Mouse (Mus musculus): ENCODE measurements around the gene Zfp536.

Zfp536 gene

DNA sequence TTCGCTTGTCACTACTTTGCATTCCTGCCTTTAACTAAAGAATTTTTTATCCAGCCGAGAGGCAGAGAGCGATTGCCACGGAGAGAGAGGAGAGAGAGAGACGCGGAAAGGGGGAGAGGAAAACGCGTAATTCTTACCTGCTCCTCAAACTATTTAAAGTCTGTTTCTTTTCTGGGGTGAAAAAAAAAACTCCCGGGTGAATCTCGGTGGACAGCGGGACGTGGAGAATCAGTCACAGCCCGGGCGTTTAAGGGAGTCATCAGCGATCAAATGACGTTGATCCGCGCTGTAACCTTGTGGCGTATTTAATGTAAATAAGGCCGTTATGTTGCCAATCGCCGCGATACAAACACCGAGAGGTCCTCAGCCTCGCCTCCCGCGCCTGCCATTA, at the start of gene Zfp536:
TSS of gene Zfp536 (minus strand) at position 330 of the 391 bp plus-strand sequence.
- no peak for DNase-seq (ENCODE audit: low read depth, low spot score)

DNA sequence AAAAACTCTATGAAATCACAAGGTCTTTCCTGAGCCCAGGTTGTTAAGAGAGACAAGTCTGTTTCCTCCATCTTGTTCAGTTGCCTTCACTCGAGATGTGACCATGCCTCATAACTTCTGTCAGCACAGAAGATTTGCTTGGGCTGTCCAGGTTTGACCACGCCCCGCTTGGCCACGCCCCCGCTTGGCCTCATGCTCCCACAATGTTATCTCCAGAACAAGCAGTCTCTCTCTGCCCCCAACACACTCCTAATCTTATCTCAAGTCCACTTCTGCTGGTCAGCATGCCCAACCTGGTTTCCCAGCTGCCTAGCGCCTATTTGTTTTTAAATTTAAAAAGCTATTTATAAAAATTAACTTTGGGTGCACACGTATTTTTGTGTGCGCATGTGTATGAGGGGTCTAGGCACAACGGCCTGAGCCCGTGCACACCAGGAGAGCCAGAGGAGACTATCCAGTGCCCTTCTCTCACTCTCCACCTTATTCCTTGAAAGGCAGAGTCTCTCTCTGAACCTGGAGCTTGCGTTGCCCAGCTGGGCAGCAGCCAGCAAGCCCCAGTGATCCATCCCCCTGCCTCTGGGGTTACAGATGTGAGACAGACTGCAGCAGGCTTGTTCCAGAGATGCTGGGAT, 47.3 kb upstream of the Zfp536 start:
- no peak for DNase-seq (ENCODE audit: low read depth, low spot score)

DNA sequence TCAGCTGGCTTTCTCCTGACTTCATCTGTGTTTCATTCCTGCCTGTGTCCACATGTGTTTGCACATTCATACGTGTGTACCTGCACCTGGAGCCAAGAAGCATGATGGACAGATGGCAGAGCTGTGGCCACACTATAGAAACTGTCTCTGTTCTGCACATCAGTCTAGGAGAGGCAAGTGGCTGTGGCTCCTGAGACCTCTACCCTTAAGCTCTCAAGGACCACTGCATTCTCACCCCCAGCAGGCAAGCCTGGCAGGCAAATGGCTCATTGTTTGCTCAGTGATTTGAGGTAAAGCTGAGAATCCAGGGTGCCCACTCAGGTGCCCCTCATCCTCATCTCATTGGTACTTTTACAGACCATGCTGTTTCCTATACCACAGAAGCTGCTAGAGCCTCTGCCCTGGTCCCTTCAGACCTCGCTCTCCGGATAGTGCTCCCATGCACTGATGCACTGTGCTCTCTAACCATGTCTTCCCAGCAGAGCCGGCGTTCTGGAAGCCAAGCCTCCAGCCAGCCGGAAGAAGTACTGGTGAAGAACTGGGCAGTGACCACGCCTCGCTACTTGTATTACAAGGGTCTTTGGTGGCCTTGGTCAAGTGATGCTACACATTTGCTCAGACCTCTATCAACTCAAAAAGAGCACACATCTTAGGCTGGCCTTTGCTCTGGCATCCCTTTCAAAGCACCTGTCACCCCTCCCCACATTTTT, 45.3 kb upstream of the Zfp536 start:
- no peak for DNase-seq (ENCODE audit: low read depth, low spot score)

DNA sequence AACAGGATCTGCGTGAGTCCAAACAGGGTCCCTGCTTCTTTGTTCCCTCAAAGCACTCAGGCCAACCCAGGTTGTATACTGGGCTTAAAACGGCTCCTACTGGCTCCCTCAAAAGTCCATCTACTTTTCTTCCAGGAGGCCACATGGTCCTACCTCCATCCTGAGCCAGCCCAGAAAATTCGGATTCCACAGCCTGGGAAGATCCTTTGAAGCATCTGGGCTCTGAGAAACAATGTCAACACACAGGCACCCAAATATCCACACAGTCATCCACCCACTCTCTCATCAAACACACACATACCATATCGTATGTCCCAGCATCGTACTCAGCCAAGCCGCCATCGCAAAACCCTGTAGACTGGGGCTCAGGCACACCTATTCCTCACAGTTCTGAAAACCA, 43.5 kb upstream of the Zfp536 start:
- DNase-seq (ENCODE audit: low read depth, low spot score), result no peak

DNA sequence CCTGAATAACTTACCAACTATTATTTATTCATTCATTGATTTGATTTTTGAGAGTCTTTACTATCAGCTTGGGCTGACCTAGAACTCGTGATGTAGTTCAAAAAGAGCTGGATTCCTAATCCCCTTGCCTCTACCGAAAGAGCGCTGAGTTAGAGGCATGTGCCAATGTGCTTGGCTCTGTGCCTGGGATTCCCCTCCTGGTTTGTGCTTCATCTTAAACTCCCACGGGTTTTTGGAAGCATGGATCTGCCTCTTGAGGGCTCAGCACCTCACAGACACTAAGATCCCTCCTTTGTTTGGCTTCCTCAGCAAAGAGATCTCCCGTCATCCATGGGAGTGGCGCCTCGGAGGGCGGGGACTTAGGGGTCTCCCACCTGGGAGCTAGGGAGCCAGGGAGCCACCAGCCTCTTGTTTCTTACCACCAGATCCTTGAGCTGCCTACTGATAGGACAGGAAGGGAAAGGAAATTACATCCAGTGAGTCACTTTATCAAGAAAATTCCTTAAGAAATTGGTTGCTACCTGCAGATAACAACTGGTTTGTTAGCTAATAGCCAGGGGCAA, 41.5 kb upstream of the Zfp536 start:
- no peak for DNase-seq (ENCODE audit: low read depth, low spot score)

DNA sequence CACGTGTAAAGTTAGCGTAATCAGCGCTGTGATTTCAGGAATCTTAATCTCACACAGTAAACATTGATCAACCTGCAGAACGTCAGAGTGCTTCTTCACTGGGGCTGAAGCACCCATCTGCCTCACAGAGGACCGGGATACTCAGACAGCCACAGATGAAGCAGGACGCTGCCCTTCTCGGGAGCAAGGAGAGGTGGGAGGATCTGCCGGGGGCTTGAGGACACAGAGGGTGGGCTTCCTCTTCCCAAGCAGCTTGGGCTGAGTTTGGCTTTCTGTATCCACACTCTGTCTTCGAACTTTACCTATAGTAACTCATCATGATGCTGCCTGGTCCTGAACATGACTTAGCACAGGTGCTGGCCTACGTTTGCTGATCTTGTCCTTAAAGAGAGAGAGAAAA, 40.2 kb upstream of the Zfp536 start:
- DNase-seq (ENCODE audit: low read depth, low spot score), result no peak

DNA sequence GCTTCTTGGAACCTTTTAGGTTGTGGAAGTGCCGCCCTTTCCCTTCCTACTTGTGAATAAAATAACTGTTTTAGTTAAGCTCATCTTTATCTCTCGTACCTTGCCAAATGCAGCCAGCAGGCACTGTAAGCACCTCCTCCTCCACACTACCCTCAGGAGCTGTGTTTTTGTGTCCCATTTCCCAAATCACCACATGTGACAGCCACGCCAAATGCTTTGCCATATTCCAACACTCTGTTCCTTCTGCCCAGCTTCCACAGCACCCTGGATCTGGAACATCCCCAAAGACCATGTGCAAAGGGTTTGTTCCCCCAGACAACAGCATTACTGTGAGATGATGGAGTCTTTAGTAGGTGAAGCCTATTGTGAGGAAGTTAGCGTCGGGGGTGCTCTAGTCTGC, 36.5 kb upstream of the Zfp536 start:
- no peak for DNase-seq (ENCODE audit: low read depth, low spot score)

DNA sequence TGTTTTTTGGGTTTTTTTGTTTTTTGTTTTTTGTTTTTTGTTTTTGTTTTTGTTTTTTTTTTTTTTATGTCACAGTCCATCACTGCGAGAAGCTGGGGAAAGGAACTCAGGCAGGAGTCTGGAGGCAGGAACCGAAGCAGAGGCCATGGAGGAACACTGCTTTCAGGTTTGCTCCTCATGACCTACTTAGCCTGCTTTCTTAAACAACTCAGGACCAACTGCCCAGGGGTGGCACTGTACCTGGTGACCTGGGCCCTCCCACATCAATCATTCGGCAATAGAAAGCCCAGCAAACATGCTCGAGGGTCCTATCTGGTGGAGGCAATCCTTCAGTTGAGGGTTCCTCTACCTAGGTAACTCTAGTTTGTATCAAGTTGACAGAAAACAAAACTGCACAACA, 35.6 kb upstream of the Zfp536 start:
- DNase-seq (ENCODE audit: low read depth, low spot score), result no peak

DNA sequence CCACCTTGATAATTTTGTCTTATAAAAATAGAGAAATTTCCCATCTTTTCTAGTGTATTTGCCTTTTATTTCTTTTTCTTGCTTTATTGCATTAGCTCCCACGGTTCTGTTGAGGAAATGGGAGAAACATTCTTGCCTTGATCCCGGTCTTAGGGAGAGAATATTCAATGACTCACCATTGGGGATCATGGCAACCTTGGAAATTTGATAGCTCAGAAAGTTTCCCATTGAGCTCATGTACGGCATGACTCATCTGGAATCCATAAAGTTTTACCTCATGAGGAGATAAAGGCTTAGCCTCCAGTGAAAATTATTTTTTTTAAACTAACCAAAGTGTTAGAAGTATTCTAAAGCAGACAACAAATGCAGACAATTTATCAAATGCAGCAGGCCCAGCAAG, 27.7 kb upstream of the Zfp536 start:
- no peak for DNase-seq (ENCODE audit: low read depth, low spot score)

DNA sequence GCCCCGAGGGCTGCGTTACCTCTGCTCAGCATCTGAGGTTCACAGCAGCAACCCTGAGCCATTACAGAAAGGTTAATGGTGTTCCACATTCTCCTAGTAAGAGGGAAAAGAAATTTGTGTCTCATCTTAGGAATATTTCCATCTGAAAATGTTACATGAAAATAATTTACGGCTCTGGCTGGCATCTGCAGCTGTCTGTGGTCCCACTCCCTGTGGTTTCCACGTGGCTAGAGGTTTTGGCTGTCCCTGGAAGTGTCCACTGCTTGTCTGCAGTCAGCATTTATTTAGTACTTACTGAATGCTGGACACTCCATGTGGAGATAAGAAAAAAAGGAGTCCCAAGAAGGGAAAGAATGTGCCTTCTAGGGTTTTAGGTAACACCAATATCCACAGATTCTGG, 15.3 kb upstream of the Zfp536 start:
- no peak for DNase-seq (ENCODE audit: low read depth, low spot score)

DNA sequence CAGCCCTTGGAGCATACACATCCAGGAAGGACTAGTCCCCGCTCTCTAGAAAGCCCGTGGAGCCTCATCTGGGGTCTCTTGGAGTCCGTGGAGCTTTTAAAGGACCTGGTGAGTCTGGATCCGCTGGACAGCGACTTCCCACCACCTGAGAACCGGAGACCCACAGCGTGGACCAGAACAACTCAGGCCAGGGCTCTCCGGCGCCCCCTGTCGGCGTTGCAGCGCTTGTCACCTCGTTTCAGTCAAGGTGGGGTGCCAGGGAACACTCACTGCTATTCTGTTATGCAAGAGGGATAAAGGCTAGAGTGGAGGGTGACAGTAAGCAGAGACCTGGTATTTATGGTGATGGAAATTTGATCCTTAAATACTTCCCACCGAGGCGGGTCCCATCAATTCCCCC, 2.1 kb upstream of the Zfp536 start:
- peak; percentile 64 for DNase-seq (ENCODE audit: low read depth, low spot score)

DNA sequence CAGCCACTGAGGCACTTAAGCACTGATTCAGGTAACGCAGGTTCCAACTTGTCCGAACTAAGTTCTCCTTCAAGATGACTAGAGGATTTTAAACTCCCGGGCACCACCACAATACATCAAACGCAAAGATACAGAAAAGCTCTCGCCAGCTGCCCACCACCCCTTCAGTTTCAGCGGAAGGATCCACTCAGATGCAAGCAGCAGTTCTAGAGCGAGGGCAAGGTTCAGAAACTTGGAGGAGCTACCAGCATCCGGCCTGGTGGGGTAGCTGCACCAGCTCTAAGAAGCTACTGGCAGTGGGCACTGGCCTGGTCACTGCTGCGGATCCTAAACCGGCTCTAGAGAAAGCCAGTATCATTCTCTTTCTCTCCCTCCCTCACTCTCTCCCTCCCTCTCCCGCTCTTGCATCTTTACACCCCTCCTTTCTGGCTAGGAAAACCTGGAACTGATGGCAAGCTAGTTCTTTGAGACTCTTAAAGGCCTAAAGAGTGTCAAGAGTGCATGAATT, 1.1 kb upstream of the Zfp536 start:
- no peak for DNase-seq (ENCODE audit: low read depth, low spot score)

DNA sequence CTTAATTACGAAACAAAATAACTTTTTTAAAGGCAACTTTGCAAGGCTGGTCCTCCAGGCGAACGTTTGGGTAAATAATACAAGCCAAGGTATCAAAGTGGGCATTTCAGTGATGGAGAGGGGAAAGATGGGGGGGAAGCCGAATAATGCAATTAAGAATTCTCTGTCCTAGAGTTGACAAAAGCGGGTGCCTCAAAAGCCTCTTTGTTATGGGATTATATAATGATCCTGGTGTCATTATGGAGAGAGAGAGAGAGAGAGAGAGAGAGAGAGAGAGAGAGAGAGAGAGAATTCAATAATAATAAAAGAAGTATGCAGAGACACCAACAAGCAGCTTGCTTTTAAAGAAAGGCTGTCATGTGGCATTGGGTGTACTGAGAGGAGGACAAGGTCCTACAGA, 465 bp upstream of the Zfp536 start:
- DNase-seq (ENCODE audit: low read depth, low spot score), result no peak

DNA sequence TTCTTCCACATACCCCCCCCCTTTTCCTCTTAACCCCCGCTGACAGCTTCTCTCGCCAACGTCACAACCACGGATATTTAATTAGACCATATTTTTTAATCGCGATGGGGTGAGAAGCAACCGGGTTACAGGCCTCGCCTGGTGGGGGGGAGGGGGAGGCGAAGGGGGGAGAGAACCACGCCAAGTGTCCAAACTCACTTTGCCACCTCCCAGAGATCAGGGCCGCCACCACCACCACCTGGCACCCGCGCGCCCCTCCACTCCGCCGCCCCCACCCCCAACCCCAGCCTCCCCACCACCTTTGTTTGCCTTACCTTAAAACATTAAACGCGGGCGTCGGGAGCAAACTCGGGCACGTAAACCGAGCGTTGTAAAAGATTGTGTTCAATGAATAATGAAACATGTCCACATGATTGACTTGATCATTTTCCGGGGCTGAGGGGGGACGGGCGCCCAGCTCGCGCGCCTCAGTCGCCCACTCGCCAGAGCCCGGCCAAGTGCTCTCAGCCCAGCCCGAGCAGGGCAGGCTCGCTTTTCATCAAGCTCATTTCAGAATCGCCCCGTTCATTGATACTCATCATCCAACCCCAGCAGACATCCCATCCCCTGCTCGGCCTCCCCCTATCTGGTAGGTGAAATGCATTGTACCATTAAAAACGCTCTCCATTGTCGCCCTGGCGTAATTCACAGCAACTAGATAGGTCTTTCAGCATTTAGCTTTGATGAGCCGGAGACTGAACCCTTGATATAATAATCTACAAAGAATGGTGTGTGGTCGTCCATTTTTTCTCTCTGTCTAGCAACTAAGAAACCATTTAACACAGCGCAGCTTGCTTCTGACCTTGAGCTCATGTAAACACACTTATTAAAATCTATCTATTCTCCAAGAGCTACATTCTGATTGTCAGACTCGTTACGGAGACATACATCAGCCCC, 797 bp downstream of the Zfp536 start:
- no peak for DNase-seq (ENCODE audit: low read depth, low spot score)

DNA sequence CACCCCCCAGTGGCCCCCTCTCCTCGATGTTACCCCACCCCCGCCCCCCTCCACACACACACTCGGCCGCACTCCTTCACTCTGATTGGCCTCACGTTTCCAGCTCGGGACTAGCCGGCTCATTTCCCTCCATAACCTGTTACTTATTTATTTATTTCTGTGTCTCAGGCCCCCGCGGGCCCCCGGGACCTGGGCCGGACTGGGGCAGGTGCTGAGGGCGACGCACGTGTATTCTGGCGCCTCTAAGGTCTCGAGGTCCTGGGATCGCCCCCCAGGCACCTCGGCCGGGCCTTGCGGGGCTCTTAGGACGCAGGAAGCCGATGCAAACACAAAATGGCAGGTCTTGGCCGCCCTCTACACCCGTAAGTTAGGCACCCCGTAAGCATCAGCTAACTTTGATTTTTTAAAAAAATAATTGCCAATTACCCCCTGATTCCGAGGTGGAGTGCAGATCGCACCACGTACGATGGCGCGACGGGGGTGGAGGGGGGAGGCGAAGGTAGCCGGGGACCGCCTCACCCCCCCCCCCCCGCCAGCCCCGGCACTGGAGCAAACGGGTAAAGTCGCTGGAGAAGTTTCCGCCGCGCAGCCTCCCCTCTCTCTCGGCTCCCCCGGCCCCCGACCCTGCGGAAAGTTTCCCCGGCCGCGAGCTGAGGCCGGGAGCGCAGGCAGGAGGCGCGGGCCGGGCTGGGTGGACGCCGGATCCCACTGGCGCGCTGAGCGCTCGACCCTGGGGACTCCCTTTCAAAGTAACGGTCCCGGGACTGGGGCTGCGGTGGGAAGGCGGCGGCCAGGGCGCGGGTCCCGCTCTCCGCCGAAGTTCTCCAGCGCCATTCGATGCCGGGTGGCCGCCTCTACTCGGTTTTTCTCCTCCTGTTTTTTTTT, 1.7 kb downstream of the Zfp536 start:
- peak; percentile 47 for DNase-seq (ENCODE audit: low read depth, low spot score)

DNA sequence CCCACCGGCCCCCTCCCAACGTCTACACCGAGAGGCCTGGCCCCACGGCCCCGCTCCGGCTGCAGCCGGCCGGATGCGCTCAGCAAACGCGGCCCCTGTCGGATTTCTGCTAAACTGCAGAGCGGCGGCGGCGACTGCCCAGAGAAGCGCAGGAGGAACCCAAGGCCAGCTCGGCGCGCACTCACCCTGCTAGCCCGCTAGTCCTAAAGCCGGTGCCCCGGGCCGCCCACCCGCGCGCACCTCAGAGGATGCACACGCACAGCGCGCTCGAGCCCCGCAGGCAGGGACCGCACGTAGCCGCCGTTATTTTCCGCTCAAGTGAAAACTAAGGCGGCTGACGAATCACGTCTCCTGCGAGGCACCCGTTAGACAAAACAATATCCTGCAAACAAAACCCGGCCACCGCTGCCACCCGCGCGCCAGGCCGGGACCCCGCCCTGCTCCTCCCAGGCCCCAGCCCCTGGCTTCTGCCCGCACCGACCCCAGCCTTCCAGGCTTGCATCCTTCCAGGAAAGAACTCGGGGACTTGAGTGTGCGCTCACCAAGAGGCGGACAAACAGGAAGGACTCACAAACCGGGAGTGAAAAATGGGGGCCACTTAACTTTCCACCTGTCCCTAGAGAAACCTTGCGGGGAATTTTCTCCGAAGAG, 2.9 kb downstream of the Zfp536 start:
- DNase-seq (ENCODE audit: low read depth, low spot score), result peak; percentile 82

DNA sequence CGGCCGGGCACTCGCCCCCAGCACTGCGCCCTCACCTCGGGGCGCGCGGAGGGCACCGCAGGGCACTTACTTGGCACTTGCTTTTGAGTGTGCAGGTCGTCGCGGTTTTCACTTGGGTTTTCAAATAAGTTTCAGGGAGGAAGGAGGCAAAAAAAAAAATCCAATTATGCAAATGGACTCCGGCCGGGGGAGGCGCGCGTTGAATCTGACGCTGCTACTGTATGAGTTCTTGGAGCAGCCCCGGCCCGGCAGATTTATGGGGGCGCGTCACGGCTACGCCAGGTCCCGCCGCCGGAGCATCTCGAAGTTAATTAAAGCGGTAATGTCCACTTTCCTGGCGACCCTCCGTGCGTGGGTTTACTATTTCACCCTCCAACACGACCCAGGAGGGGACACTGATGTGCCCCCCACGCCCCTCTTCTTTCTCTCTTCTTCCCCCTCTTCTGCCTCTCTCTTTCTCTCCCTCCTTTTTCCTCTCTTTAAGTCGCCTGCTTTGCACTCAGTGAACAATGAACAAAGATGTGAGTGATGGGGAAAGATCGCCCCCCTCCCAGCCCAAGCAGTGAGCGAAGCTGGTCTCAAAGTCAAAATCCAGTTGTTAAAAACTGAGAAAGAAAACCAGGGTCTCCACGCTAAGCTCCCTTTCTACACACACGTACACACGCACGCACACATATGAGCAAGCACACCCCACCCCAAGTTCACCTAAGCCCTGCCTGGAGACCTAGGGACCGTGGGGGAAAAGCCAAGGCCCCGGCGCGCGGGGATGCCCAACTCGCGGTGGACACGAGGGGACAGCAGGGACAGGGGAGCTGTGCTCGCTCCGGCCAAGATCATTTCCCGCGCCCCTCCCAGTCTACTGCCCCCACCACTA, 3.7 kb downstream of the Zfp536 start:
- DNase-seq (ENCODE audit: low read depth, low spot score), result peak; percentile 46

DNA sequence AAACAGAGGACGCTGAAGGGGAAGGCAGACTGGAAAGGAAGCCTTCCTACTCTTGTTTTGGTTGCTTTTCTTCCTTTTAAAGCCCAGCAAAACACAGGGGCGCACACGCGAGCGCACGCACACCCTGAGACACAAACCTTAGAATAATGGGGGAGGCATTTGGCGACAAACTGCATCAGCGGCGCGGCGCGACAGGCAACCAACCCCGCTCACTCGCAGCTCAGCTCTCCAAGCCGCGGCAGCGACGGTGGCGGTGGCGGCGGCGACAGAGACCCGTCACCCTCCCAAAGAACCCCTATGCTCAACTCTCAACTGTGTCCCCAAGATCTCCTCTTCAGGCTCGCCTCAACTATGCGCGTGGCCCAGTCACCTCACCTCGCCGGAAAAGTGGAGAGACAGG, 4.4 kb downstream of the Zfp536 start:
- no peak for DNase-seq (ENCODE audit: low read depth, low spot score)

DNA sequence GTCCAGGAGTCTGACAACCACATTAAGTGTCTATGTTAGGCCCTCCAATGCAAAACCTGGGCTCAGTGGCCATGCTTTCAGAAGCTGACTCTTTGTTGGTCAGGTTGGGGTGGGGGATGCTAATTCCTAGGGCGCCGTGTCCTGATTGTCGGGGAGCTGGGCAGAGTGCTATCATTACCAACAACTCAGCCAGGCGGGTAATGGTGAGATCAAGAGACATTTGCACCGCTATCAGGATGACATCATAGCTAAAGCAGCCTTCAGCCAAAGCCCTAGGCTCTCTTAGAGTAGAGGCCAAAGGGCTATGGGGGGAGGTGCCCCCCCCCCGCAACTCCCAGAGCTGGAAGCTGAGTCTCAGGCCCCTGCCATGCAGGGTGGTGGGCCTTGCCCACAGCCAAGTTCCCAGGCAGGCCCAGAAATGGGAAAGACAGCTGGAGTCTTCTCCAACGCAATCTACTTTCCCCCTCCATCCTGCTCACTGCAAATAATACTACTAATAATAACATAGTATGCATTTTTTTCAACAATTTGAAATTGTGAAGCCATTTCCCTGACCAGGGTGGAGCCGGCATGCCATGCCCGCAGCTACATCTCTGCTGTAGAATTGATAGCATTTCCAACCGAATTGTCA, 5.0 kb downstream of the Zfp536 start:
- DNase-seq (ENCODE audit: low read depth, low spot score), result no peak

Data from forelimb bud, embryonic 11.5 days (tissue).